Mouse (Mus musculus): ENCODE data around the gene Manf.

- TF ChIP-seq CTCF (IDR thresholded peaks at IDR 0.05; ENCODE audit: low read depth, low read length) (no peak), POLR2A (IDR thresholded peaks at IDR 0.05; ENCODE audit: extremely low read depth, insufficient read depth, low read length) (no peak)
These were observed 438 bp downstream of the Manf start for GRCm38 (mm10) chr9:106891341-106891741.
